Mouse (Mus musculus): Measurements from ENCODE around the gene Tmem87a.

- no peak for TF ChIP-seq CTCF (IDR thresholded peaks at IDR 0.05 in 2 of 3, conservative IDR thresholded peaks at IDR 0.05 in 1 of 3; ENCODE audit: control insufficient read depth in 1 of 3, insufficient read depth in 1 of 3, low read depth in 2 of 3, low read length in 3 of 3, poor library complexity in 1 of 3, severe bottlenecking in 1 of 3)
- no peak for TF ChIP-seq E2F4 (IDR thresholded peaks at IDR 0.05; ENCODE audit: borderline replicate concordance, low read depth, low read length)
- TF ChIP-seq RAD21 (IDR thresholded peaks at IDR 0.05; ENCODE audit: low read depth, low read length) = no peak
- no peak for TF ChIP-seq GABPA (IDR thresholded peaks at IDR 0.05; ENCODE audit: low read depth, low read length)
- no peak for TF ChIP-seq SIN3A (IDR thresholded peaks at IDR 0.05; ENCODE audit: low read length)
- TF ChIP-seq TCF12 (IDR thresholded peaks at IDR 0.05; ENCODE audit: low read depth, low read length) = no peak
- no peak for TF ChIP-seq MYB (IDR thresholded peaks at IDR 0.05; ENCODE audit: low read depth, low read length)
- no peak for TF ChIP-seq ZNF384 (IDR thresholded peaks at IDR 0.05; ENCODE audit: low read depth, low read length)
Observed at GRCm38 (mm10) chr2:120452600-120452999, 48.7 kb upstream of the Tmem87a start.

Measured in MEL (cell line).